Mouse (Mus musculus): ENCODE measurements around the gene R3hcc1l.

GRCm38 (mm10) chr19:42504156-42504555 is 14.4 kb upstream of the R3hcc1l start:
- TF ChIP-seq CTCF (IDR thresholded peaks at IDR 0.05; ENCODE audit: low read depth) (no peak), EP300 (IDR thresholded peaks at IDR 0.05; ENCODE audit: low read depth) (no peak)

Measured in liver, embryonic 14.5 days (tissue).